Mouse (Mus musculus) monocyte, adult 5-6 weeks (primary cell): ENCODE data around the gene Rnd2. TPM values are rescaled to one million over a fixed set of nuclear protein-coding genes. Genes with fewer than 3 reads are reported as not detected.
"Not testable (repeated sequence)": the region's sequence is repeated elsewhere in the genome, so short reads cannot be mapped to it uniquely, and the experiment has no call there.

Experiments
- ATAC-seq: fragments of 153-309, 156-312 bp; replicated peaks from 2 replicates; pipeline ENCODE4 v1.8.0; 2017; ENCODE audit warnings: mild to moderate bottlenecking; ENCODE audit not compliant: low TSS enrichment, insufficient number of reproducible peaks, severe bottlenecking, poor library complexity, low FRiP score
- total RNA-seq: library from RNA; stranded (forward); fragments of 200-1000, 200-491, 200-594 nt; gene quantifications from 3 replicates; pipeline ENCODE4 v1.2.3, GENCODE M21; 2017

Rnd2 gene
- total RNA-seq, 1 experiment from 2014 or later, result not detected

- peak; percentile 49; the same call in 1 of the 2 replicates for ATAC-seq
Measured at GRCm38 (mm10) chr11:101465869-101466551, 1.2 kb downstream of the Rnd2 start, which contains the start of gene Vat1. Gene Vat1 (minus strand): TSS chr11:101466230.

DNA sequence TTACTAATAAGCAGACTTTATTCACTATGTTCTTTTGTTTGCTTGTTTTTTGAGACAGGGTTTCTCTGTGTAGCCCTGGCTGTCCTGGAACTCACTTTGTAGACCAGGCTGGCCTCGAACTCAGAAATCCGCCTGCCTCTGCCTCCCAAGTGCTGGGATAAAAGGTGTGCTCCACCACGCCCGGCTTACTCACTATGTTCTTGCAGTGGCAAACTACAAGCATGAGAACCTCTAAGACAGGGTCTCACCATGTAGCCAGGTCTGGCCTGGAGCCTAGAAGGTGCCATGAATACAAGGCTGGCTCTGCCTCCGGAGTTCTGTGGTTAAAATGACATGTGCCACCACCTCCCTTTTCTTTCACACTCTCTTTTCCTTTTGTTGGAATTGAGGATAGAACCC is 1.8 kb downstream of the Rnd2 start:
- ATAC-seq, result not testable (repeated sequence)

DNA sequence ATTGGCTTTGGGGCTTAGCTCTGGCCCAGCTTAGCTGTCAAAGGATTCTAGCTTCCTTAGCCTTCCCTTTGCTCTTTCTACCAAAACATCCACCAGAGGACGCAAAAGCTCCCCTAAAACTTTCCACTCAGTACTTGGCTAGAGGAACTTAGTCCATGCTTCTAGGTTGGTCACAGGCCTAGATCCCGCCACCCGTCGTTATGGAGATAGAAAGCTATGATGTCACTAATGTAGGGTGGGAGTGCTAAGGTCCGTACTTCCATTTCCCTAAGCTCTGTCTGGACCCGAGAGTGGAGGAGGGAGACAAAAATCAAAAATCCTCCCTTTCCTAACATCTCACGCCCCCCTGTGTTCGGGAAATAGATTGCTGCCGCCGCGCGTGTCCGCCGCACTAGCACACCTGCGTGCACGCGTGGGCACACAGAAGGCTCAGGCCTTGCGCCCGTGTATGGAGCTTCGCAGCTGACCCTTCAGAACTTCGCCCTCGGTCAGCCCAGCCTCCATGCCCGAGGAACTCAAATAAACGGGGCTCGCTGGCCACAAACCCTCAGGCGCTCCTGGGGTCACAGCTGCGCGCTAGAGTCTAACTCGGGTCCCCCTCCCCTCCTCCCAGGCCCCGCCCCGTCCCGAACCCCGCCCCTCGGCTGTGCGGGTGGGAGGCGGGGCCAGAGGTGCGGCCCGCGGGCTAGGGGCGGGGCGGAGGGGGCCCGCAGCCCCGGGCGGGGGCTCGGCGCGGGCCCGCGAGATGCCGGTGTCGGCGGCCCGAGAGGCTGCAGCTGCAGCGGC is 2.9 kb downstream of the Rnd2 start:
- ATAC-seq, result peak; percentile 45

DNA sequence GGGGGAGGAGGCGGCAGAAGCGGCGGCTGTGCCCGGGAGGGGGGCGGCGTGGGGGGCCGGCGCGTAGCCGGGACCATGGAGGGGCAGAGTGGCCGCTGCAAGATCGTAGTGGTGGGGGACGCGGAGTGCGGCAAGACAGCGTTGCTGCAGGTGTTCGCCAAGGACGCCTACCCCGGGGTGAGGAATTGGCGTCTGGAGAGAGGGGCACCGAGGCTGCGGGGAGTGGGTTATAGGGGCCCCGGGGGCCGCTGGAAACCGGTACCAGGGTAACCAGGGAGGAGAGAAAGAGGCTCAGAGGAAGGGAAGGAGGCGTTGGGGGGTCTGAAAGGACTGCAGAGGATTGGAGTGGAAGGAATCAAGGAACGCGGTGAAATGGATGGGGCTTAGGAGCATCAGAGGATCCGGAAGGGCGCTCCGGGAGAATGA is 3.5 kb downstream of the Rnd2 start:
- no peak for ATAC-seq

- no peak for ATAC-seq
Measured at GRCm38 (mm10) chr11:101468731-101469130, 3.9 kb downstream of the Rnd2 start.

- no peak for ATAC-seq
Measured at GRCm38 (mm10) chr11:101469155-101469554, 4.4 kb downstream of the Rnd2 start.

- ATAC-seq, result no peak
Measured at GRCm38 (mm10) chr11:101470206-101470605, 5.4 kb downstream of the Rnd2 start.

DNA sequence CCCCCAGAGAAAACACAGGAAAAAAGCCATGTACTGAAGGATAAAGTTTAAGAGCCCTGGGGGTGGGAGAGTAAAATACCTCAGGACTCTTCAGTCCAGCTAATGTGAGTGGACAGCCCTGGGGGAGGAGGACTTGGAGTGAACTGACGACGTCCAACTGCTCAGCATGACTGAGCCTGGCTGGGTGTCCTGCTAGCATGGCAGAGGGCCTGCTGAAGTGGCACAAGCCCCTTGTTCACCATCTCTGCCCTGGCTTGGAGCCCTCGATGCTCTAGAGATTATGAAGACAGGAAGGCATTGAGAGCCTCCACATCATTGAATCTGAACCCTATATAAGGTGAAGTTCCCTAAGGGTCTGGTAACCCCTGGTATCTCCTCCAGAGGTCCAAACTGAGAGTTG is 7.1 kb downstream of the Rnd2 start:
- no peak for ATAC-seq

- ATAC-seq, result no peak
Measured at GRCm38 (mm10) chr11:101472336-101472735, 7.5 kb downstream of the Rnd2 start.

- ATAC-seq, result not testable (repeated sequence)
Measured at GRCm38 (mm10) chr11:101473686-101474085, 8.9 kb downstream of the Rnd2 start.

DNA sequence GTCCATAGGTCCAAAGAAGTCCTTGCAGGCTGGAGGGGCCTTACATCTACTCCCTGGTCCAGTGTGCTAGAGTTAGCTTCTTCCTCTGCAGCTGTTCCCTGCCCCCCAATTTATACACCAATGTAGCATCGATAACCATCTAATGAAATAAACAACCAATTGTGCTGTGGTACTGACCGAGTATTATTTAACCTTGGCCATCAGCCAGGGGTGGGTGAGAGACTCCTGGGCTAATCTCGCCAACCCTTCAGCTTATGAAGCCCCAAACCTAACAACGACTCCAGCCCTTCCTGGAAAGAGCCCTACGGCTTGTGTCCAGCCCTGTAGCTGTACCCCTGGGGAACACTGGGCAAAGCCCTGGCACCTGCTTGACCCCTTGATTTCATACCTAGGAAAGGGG is 9.5 kb downstream of the Rnd2 start:
- ATAC-seq, result no peak

- ATAC-seq, result not testable (repeated sequence)
Measured at GRCm38 (mm10) chr11:101476361-101476760, 11.6 kb downstream of the Rnd2 start.

- ATAC-seq, result no peak
Measured at GRCm38 (mm10) chr11:101477194-101477551, 12.4 kb downstream of the Rnd2 start.

GRCm38 (mm10) chr11:101477552-101478211 is 12.9 kb downstream of the Rnd2 start:
- no peak for ATAC-seq

- ATAC-seq, result no peak
Measured at GRCm38 (mm10) chr11:101479171-101479635, 14.4 kb downstream of the Rnd2 start.

DNA sequence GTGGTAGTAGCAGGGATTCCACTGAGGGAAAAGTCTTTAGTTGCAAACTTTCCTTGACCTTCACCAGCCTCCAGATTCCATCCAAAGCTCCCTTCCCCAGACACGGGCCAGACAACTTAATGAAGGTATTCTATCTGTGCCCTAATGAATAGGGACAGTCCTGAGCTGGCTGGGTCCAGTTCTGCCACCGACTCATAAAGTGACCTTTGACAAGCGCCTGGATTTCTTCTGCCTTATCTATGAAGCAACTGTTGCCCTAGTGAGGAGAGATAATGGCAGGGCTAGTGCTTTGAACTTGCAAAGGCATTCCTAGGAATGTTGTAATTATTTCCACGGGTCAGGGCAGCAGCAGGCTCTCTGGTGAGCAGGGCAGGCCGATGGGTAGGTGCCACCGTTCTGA is 16.1 kb downstream of the Rnd2 start:
- ATAC-seq, result no peak

DNA sequence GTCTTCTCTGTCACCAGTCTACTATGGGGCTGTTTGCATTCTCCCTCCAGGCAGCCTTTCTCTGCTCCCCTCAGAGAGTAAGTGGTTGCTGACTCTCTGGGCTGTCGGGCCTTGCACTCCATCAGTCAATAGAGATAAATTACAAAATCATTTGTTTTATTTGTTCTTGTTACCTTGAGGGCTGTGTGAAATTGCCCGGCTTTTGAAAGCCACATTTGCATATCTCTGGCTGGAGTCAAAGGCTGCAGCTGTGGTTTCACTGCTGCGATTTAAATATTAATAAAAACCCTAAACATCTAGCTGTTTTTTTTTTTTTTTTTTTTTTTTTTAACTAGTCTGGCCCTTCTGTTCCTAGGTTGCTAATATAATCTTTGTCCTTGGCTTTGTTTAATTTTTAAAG is 19.0 kb downstream of the Rnd2 start:
- no peak for ATAC-seq

DNA sequence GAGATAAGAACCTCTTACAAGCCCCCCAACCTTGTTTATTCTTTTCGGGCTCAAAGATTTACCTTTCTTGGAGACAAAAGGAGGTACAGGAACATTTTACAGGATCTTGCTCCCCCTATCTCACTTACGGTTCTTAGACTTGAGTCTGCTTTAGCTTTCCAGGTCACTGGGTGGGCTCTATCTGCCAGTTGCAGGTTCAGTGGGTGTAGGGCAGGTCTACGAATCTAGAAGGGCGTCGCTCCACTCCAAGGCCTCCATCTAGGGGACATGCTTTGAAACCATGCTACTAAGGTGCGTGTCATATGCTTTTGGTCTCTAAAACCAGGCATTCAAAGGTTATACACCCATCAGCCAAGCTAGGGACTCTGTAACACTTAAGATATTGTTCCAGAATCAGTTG is 19.4 kb downstream of the Rnd2 start:
- ATAC-seq, result no peak

DNA sequence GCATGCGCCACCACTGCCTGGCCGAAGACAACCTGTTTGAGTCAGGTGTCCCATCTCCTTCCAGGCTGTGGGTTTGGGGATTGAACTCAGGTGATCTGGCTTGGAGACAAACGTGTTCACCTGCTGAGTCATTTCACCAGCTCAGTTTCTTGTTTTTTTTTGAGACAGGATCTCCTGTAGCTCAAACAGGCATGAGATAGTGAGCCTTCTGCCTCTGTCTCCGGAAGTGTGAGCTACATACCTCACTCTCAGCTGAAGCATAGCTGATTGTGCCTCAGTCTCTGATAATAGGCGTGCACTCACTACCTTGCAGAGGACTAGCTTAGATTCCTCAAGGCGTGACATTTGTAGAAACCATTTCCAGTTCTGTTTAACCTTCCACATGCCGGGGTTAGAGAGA is 20.0 kb downstream of the Rnd2 start:
- ATAC-seq, result no peak
